Mouse (Mus musculus): ENCODE data around the gene Actr6.
"Not testable (repeated sequence)": the region's sequence is repeated elsewhere in the genome, so short reads cannot be mapped to it uniquely, and the experiment has no call there.

Actr6 gene

GRCm38 (mm10) chr10:89738395-89738794 lies 6.3 kb upstream of the Actr6 start:
- no peak for DNase-seq (ENCODE audit: low read depth, low spot score)

- DNase-seq (ENCODE audit: low read depth, low spot score): no peak
These were observed 5.8 kb upstream of the Actr6 start for GRCm38 (mm10) chr10:89737887-89738286.

DNA sequence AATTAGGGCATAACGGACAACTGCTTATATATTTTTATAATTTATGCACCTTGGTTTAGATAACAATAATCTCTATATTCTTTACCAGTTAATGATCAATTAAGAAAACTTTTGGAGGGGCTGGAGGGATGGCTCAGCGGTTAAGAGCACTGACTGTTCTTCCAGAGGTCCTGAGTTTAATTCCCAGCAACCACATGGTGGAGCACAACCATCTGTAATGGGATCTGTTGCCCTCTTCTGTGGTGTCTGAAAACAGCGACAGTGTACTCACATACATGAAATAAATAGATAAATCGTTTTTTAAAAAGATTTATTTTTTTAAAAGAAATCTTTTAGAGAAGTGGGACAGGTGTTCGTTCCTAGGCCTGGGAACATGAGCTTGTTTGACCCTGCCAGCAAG lies 5.0 kb upstream of the Actr6 start:
- no peak for DNase-seq (ENCODE audit: low read depth, low spot score)

DNA sequence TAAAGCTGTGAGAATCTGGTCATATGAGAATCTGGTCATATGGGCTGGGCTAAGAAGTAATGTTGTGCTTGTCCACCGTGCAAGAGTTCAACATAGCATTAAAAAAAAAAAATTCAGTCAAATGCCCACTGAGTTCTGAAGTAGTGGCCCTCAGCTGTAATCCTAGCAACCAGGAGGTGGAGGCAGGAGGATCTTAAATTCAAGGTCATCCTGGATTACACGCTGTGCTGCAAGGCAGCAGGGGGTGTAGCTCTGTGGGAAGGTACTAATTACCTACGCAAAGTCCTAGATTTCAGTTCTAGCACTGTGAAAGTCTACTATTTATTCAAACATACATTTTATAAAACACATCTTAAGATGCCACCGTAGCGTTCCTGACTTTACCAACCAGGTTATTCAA lies 754 bp downstream of the Actr6 start:
- no peak for DNase-seq (ENCODE audit: low read depth, low spot score)

GRCm38 (mm10) chr10:89730386-89730785 lies 1.7 kb downstream of the Actr6 start:
- DNase-seq (ENCODE audit: low read depth, low spot score): no peak

DNA sequence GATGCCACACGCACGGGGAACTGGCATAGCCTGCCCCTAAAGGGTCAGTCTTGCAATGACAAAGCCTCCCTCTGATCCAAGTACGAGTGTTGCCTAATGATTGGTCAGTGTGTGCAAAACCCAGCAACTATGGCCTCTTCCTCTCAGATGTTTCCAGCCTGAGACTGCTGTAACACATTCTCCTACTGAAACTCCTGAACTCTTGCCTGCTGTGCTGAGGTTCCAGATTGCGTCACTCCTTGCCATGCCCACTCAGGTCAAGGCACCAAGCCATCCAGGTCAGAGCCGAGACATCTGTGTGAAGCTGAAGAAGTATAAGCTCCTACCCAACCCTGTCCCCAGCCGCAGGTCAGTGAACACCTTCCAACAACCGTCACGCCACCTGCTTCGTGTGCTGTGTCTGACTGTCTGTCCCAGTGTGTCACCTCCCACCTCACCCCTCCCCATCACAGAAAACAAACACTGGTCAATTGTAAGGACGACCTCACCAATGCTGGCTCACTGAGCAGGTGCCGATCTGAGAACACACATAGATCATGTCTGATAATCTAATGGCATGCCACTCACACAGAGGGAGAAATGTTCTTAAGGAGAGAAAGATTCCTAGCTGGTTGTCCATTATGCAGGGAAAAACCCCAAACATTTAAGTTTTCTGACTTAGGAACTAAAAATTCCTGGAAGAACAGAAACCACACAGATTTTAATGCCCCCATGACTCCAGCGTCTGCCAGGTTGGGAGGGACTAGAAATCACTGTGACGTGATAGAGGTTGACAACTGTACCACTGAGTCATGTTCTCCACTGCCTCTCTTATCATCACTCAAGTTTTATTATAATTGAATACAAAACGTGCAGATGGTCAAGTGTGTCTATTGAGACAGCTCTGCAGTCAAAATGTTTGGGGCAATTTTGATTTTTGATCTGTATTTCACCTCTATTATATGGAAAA lies 9.6 kb downstream of the Actr6 start:
- DNase-seq (ENCODE audit: low read depth, low spot score): no peak

DNA sequence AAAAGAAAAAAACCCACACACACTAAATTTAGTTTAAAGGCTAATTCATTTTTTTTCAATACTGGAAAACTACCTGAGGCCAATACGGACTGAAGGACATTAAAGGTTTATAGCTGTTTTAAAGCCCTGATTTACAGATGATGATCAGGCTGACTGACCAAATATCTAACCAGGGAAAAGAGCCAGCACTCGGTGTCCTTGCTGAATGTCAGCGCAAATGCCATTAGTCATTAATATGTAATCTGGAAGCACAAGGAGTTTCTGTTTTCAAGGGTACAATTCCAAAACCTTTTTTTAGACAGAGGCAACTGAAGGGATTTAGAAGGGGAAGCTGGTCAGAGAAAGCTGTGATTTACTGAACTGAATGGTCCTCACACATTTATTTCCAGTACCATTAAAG lies 11.3 kb downstream of the Actr6 start:
- DNase-seq (ENCODE audit: low read depth, low spot score): no peak

- DNase-seq (ENCODE audit: low read depth, low spot score): no peak
These were observed 11.8 kb downstream of the Actr6 start for GRCm38 (mm10) chr10:89720252-89720651.

DNA sequence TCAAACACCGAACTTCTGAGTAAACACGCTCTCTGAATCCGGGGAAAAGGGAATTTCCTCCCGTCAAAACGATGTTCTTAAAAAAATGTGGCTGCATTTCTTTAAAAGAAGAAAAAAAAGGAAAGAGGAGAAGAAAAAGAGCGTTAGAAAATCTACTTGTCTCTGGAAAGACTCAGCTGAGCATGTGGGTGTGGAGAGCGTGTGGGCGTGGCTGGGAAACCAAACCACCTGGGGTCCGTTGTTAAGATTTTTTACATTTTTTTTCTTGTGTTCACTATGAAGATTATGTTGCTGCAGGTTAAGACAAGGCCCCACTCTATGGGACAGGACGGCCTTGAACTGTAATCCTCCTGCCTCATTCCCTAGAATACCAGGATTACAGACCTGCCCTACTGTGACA lies 17.2 kb downstream of the Actr6 start:
- no peak for DNase-seq (ENCODE audit: low read depth, low spot score)

DNA sequence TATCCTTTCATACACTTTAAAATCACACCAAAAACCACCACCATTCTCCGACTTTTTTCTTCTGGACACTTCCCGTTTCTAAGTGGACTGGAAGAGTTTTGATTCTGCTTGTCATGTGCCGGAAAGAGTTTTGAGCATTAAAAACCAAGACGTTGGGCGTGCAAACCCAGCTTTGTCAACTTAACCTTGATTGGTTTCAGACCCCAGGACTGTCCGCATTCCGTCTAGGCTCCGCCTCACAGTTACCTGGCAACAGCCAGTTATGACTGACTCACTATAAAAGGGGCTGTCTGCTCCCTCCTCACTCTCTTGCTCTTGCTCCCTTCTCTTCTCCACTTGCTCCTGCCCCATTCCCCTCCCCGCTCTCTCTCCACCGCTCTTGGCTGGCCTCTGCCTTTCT lies 23.4 kb downstream of the Actr6 start:
- no peak for DNase-seq (ENCODE audit: low read depth, low spot score)

- DNase-seq (ENCODE audit: low read depth, low spot score): no peak
These were observed 24.7 kb downstream of the Actr6 start for GRCm38 (mm10) chr10:89707397-89707796.

DNA sequence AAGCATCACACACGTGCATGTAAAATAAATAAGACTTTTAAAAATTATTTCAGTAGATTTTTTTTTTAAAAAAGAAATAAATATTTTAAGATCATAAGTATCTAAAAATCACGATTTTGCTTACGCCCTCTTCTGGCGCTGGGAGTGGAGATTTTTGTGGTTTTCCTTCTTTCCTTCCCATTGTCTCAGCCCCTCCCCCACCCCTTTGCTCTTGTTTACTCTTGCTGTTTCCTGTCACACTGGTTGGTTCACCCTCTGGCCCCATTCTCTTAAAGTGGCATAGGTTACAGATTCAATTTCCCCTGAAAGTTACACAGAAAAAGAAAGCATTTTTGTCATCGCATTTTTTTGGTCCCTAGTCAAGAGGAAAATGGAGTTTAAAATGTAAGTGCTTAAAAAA lies 29.1 kb downstream of the Actr6 start:
- DNase-seq (ENCODE audit: low read depth, low spot score): no peak

- no peak for DNase-seq (ENCODE audit: low read depth, low spot score)
These were observed 34.1 kb downstream of the Actr6 start for GRCm38 (mm10) chr10:89697956-89698355.

DNA sequence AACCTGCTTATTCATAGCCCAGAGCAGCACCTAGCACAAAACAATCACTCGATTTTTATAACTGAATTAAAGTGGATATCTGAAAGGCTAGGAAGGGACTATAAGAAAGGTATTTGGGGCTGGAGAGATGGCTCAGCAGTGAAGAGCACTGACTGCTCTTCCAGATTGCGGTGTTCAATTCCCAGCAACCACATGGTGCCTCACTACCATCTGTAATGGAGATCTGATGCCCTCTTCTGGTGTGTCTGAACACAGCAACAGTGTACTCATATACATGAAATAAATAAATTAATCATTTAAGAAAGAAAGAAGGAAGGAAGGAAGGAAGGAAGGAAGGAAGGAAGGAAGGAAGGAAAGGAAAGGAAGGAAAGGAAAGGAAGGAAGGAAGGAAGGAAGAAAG lies 35.8 kb downstream of the Actr6 start:
- DNase-seq (ENCODE audit: low read depth, low spot score): not testable (repeated sequence)

GRCm38 (mm10) chr10:89695194-89695911 lies 36.7 kb downstream of the Actr6 start:
- no peak for DNase-seq (ENCODE audit: low read depth, low spot score)

- no peak for DNase-seq (ENCODE audit: low read depth, low spot score)
These were observed 42.1 kb downstream of the Actr6 start for GRCm38 (mm10) chr10:89690021-89690420.

GRCm38 (mm10) chr10:89687455-89687854 lies 44.6 kb downstream of the Actr6 start:
- DNase-seq (ENCODE audit: low read depth, low spot score): no peak

GRCm38 (mm10) chr10:89686139-89686808 lies 45.8 kb downstream of the Actr6 start, which contains the start of gene Scyl2:
Scyl2 (minus strand) TSS chr10:89686285.
- DNase-seq (ENCODE audit: low read depth, low spot score): peak; percentile 93

DNA sequence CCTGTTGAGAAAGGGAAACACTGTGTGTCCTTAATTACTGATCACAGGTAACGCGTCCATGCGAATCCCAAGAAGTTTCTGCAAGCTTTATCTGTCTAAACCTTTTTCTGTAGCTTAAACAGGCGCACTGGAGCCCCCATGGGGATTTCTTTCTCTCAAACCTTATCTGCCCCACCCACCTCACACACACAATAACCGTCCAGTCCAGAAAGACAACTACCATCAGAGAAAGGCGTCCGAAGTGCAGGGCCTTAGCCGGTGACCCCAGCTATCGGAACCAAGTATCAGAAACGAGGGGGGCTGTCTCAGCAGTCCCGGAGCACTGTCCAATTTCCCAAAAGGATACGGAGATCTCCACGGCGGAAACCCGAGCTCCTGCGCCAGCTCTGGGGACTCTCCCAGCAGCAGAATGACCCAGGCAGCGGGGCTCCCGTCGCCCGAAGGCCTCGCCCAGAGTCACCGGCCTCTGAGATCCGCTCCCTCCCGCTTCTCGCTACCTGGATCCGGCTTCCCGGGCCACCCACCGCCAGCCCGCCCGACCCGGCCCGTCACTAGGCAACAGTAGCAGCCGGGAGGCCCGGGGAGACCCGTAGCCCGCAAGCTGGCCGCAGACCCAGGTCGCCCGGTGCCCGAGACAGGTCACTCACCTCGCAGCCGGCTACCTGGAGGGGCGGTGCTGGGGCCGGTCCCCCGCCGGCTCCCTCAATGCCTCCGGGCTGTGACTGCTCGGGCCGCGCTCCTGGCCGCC lies 46.5 kb downstream of the Actr6 start:
- DNase-seq (ENCODE audit: low read depth, low spot score): peak; percentile 39

DNA sequence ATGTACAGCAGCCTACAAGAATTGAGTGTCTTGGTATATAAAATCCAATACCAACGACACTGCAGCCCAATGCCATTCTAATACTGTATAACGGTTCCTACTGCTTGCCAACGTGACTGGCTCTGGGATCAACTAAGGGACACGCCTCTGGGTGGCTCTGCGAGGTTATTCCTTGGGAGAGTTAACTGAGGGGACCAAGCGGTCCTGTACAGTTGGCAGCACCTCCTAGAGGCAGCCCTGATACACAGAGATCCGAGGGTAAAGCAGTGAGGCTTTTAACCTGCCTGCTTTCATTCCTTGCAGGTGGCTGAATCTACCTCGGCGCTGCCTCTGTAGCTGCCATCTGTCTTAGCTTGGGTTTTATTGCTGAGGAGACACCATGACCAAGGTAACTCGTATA lies 49.1 kb downstream of the Actr6 start:
- no peak for DNase-seq (ENCODE audit: low read depth, low spot score)

DNA sequence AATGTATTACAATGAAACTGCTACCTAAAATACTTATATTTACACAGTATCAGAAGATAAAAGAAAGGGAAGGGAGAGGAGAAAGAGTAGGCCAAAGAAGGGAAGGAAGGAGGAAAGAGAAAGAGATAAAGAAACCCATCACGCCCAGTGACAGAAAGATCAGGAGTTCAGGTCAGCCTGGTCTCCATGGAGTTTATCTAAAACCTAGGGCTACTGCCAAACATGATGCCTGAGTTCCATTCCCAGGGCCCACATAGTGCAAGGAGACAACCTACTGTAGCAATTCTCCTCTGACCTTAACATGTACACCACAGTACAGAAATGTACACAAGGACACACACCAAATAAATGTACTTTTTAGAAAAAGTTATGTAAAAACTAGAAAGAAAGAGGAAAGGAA lies 49.9 kb downstream of the Actr6 start:
- no peak for DNase-seq (ENCODE audit: low read depth, low spot score)

DNA sequence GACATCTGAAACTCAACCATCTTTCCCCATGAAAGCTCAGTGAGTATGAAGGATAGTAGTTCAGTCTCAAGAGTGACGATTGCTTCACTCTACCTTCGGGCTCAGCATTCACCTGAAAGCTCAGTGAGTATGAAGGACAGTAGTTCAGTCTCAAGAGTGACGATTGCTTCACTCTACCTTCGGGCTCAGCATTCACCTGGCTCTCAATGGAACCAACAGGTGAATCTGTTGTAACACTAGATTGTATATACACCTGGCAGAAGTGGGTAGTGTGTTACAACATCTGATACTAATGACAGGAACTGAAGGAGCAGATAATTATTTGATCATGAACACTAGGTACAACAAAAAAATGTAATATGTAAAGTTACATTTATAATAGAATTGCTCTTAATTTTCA lies 50.4 kb downstream of the Actr6 start:
- DNase-seq (ENCODE audit: low read depth, low spot score): no peak
